Mouse (Mus musculus) right cerebral cortex, postnatal 14 days (tissue): Measurements from ENCODE around the gene Slc10a1.
"Not testable (repeated sequence)": the region's sequence is repeated elsewhere in the genome, so short reads cannot be mapped to it uniquely, and the experiment has no call there.

ENCODE experiments used
- DNase-seq: peaks from one replicate; pipeline ENCODE4 v3.0.0; 2022

Gene Slc10a1

GRCm38 (mm10) chr12:80966059-80966838 is 2.3 kb downstream of the Slc10a1 start:
- no peak for DNase-seq

GRCm38 (mm10) chr12:80962566-80962965 is 5.9 kb downstream of the Slc10a1 start:
- DNase-seq = no peak

- no peak for DNase-seq
Measured at GRCm38 (mm10) chr12:80957961-80958360, 10.5 kb downstream of the Slc10a1 start.

- DNase-seq = no peak
Measured at GRCm38 (mm10) chr12:80956039-80956438, 12.5 kb downstream of the Slc10a1 start.

- no peak for DNase-seq
Measured at GRCm38 (mm10) chr12:80952526-80952925, 16.0 kb downstream of the Slc10a1 start.

- no peak for DNase-seq
Measured at GRCm38 (mm10) chr12:80951640-80952219, 16.8 kb downstream of the Slc10a1 start.

GRCm38 (mm10) chr12:80949603-80950002 is 18.9 kb downstream of the Slc10a1 start:
- DNase-seq = not testable (repeated sequence)

GRCm38 (mm10) chr12:80948202-80948601 is 20.3 kb downstream of the Slc10a1 start:
- DNase-seq = no peak

- peak; percentile 95 for DNase-seq
Measured at GRCm38 (mm10) chr12:80945996-80946355, 22.5 kb downstream of the Slc10a1 start.

GRCm38 (mm10) chr12:80945334-80945995 is 23.0 kb downstream of the Slc10a1 start, which contains the start of gene Srsf5:
Gene Srsf5 (plus strand): TSS chr12:80945504.
- DNase-seq = peak; percentile 96

- not testable (repeated sequence) for DNase-seq
Measured at GRCm38 (mm10) chr12:80944963-80945333, 23.6 kb downstream of the Slc10a1 start.

- no peak for DNase-seq
Measured at GRCm38 (mm10) chr12:80944204-80944603, 24.3 kb downstream of the Slc10a1 start.

GRCm38 (mm10) chr12:80943395-80943794 is 25.1 kb downstream of the Slc10a1 start:
- DNase-seq = no peak

GRCm38 (mm10) chr12:80941886-80942285 is 26.6 kb downstream of the Slc10a1 start:
- DNase-seq = no peak

GRCm38 (mm10) chr12:80939165-80939564 is 29.3 kb downstream of the Slc10a1 start:
- DNase-seq = no peak

GRCm38 (mm10) chr12:80938642-80939041 is 29.9 kb downstream of the Slc10a1 start:
- DNase-seq = peak; percentile 37

GRCm38 (mm10) chr12:80937331-80938029 is 31.0 kb downstream of the Slc10a1 start:
- DNase-seq = no peak

- DNase-seq = no peak
Measured at GRCm38 (mm10) chr12:80936751-80937150, 31.8 kb downstream of the Slc10a1 start.

GRCm38 (mm10) chr12:80932865-80933264 is 35.6 kb downstream of the Slc10a1 start:
- no peak for DNase-seq

- DNase-seq = no peak
Measured at GRCm38 (mm10) chr12:80931402-80932140, 36.9 kb downstream of the Slc10a1 start.

- no peak for DNase-seq
Measured at GRCm38 (mm10) chr12:80930141-80930540, 38.4 kb downstream of the Slc10a1 start.

GRCm38 (mm10) chr12:80928881-80929280 is 39.6 kb downstream of the Slc10a1 start:
- DNase-seq = no peak

GRCm38 (mm10) chr12:80927518-80927917 is 41.0 kb downstream of the Slc10a1 start:
- DNase-seq = no peak
